Mouse (Mus musculus) liver, postnatal 0 days (tissue): ENCODE data around the gene Mxi1. TPM values are rescaled to one million over a fixed set of nuclear protein-coding genes. Genes with fewer than 3 reads are reported as not detected.
A peak's percentile ranks its signal among the peaks of the same experiment; 100 is the strongest.

ENCODE experiments used
- ATAC-seq: fragments of 200-750 bp; cut with Nextera tagmentation; 2 replicates; pipeline ENCODE4 v1.8.0; 2017; ENCODE audit warnings: mild to moderate bottlenecking, moderate library complexity
- DNase-seq: peaks from one replicate; pipeline ENCODE4 v3.0.0-alpha.2; 2016
- H3K27ac ChIP-seq: fragments of 300-500 bp; sonication (generic); 2 replicates; pipeline ENCODE4 v1.5.1; 2014; ENCODE audit warnings: antibody characterized with exemption, moderate library complexity, mild to moderate bottlenecking, low read depth
- H3K27me3 ChIP-seq: fragments of 300-500 bp; sonication (generic); 2 replicates; pipeline ENCODE4 v1.6.1; 2014; ENCODE audit warnings: low read length, control low read depth, mixed read lengths; ENCODE audit not compliant: insufficient read depth
- H3K36me3 ChIP-seq: fragments of 300-500 bp; sonication (generic); replicated peaks from 2 replicates; pipeline ENCODE4 v1.6.1; 2014; ENCODE audit warnings: mild to moderate bottlenecking, control low read depth, low read length, moderate library complexity, mixed read lengths; ENCODE audit not compliant: insufficient read depth
- H3K4me1 ChIP-seq: fragments of 300-500 bp; sonication (generic); 2 replicates; pipeline ENCODE4 v1.6.1; 2014; ENCODE audit warnings: antibody characterized with exemption, mild to moderate bottlenecking, control low read depth; ENCODE audit not compliant: insufficient read depth
- H3K4me2 ChIP-seq: fragments of 300-500 bp; sonication (generic); 2 replicates; pipeline ENCODE4 v1.6.1; 2014; ENCODE audit warnings: low read depth, mild to moderate bottlenecking, low read length, moderate library complexity, mixed read lengths
- H3K4me3 ChIP-seq: fragments of 300-500 bp; sonication (generic); 2 replicates; pipeline ENCODE4 v1.5.1; 2014; ENCODE audit warnings: low read depth, low read length
- H3K9ac ChIP-seq: fragments of 300-500 bp; sonication (generic); replicated peaks from 2 replicates; pipeline ENCODE4 v1.6.1; 2014; ENCODE audit warnings: mild to moderate bottlenecking, moderate library complexity
- H3K9me3 ChIP-seq: fragments of 300-500 bp; sonication (generic); 2 replicates; pipeline ENCODE4 v1.6.1; 2016; ENCODE audit warnings: mild to moderate bottlenecking, control low read depth, low read length, mixed read lengths
- CTCF ChIP-seq: sonication (generic); IDR thresholded peaks from 2 replicates; pipeline ENCODE4 v1.5.1; 2016; ENCODE audit warnings: antibody characterized with exemption, low read depth
- EP300 ChIP-seq: IDR thresholded peaks from 2 replicates; pipeline ENCODE4 v1.6.1; 2016; ENCODE audit warnings: antibody characterized with exemption, low read depth, mild to moderate bottlenecking
- WGBS: fragments of 180-500 bp; shearing (Covaris S2); extraction: QIAGEN DNeasy Blood & Tissue Kit; methylation state at CpG from one replicate; pipeline ENCODE4 v1.1.7; 2014; ENCODE audit not compliant: insufficient replicate concordance; 5-methylcytosine and 5-hydroxymethylcytosine counted together
- polyA plus RNA-seq: library from polyadenylated mRNA; unstranded; fragments of >200 nt; fragmentation: Nextera tagmentation; extraction: Ambion mirVana; gene quantifications from 2 replicates; pipeline ENCODE4 v1.2.1, GENCODE M21; 2015

Mxi1 gene
- polyA plus RNA-seq, 1 experiment from 2014 or later = 24.5 TPM

DNA sequence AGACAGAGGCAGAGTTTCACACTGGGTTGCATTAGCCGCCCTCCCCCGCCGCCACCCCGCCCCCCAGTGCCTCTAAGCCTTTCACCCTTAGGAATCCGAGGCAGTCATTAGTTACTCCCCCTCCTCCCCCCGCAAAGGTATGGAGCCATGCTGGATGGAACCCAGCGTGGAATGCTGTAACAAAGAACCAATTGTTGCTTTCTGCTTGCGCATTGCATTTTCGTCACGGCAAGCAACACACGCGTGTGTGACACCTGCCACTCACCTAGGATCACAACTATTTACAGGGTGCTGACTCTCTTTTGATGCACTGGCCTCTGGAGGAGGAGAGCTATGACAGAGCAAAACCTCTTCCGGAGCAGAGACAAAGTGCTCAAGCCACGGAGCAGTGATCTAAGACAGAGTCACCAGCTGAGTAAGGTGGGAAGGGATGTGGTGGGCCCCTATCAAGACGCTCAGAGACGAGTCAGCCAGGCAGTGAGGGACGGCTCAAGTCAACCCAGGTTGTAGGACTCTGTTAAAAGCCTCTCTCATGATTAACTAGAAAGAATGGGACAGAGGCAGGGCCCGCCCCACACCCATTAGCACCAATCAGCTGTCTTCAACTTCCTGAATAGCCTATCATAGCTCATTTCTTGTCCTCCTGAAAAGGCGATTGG, 110.7 kb downstream of the Mxi1 start:
- Histone ChIP-seq H3K9ac (peak overlapping the region; percentile 48; the same call in 1 of the 2 replicates), H3K4me3 (peak overlapping the region; percentile 35), H3K4me1 (peaks cover 28% of the 10 kb centered on the region), H3K9me3 (no peaks in the 10 kb centered on the region), H3K27me3 (0 out of 2 replicates have a peak, but pooled peaks cover 3% of the 10 kb centered on the region), H3K4me2 (peak overlapping the region; percentile 71), H3K36me3 (no peaks in the 10 kb centered on the region), H3K27ac (peak overlapping the region; percentile 58; the same call in 1 of the 2 replicates)
- peak; percentile 70 for DNase-seq
- ATAC-seq = peak; percentile 77
- WGBS = 5% methylated on average over 19 of the region's 19 CpGs
- TF ChIP-seq CTCF (no peak), EP300 (no peak)

DNA sequence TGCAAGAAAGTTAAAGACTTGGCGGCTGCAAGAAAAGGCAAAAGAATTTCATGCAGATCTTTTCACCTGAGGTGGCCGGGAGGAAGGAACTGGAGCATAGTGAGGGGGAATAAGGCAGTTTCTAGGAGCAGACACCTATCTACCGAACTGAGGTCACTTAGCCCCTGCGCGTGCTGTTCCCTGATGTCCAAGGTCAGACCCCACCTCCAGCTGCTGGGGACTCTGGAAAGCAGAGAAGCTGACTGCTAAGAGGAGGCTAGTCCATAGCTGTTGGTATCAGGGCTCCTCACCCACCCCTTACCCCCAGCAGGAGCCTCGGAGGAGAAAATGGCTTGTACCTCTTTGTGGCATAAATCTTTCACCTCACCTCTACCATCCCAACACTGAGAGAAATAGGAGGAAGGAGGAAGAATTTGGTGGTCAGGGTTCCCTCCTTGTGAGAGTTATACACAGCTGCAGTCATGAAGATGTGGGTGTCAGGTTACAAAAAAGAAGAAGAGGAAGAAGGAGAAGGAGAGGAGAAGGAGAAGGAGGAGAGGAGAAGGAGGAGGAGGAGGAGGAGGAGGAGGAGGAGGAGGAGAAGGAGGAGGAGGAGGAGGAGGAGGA, 111.4 kb downstream of the Mxi1 start:
- peak overlapping the region; percentile 58; the same call in 1 of the 2 replicates for H3K27ac ChIP-seq
- 3% methylated on average over 6 of the region's 6 CpGs for WGBS
- ATAC-seq (no peak), DNase-seq (no peak)
- H3K9ac ChIP-seq = peak overlapping the region; percentile 48; the same call in 1 of the 2 replicates
- peak overlapping the region; percentile 35 for H3K4me3 ChIP-seq
- H3K36me3 ChIP-seq = no peaks in the 10 kb centered on the region
- peaks cover 29% of the 10 kb centered on the region for H3K4me1 ChIP-seq
- TF ChIP-seq CTCF = no peak
- TF ChIP-seq EP300 = peak; percentile 10; the same call in 1 of the 2 replicates
- H3K27me3 ChIP-seq = 0 out of 2 replicates have a peak, but pooled peaks cover 3% of the 10 kb centered on the region
- no peaks in the 10 kb centered on the region for H3K9me3 ChIP-seq
- peak overlapping the region; percentile 71 for H3K4me2 ChIP-seq

DNA sequence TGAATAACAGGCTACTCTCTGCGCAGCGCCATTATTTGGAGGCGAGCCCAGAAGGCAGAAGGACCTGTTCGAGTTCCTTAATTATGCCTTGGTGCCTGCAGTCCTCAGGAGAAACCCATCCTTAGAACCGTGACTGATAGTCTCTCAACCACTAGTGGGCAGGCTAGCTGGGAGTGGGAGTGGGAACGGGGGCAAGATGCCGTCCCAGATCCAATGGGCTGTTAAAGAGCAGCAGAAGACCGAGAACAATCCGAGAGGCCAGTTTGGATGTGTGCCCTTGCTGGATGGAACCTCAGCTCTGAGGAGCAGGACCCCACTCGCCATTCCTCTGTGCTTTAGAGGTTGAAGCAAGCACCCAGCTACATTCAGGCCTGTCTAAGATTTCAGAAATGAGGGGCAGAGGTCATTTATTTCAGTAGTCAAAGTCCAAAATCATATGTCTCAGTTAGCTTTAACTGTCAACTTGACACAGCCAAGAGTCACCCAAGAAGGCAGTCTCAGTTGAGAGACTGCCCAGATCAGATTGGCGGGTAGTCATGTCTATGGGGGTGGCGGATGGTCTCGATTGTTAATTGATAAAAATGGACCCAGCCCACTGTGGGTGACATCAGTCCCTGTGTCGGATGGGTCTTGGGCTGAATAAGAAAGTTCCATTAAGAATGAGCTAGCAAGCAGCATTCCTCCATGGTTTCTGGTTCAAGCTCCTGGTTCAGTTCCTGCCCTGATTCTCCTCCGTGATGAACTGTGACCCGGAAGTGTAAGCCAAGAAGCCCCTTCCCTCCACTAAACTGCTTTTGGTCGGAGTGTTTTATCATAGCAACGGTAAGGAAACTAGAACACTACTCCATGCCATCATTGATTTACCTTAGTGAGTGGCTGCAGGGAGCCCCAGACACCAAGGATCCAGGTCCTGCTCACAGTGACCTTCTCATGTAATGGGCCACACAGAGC, 112.3 kb downstream of the Mxi1 start:
- H3K27me3 ChIP-seq = 0 out of 2 replicates have a peak, but pooled peaks cover 3% of the 10 kb centered on the region
- H3K36me3 ChIP-seq = no peaks in the 10 kb centered on the region
- H3K4me2 ChIP-seq = peak overlapping the region; percentile 42; the same call in 1 of the 2 replicates
- peak overlapping the region; percentile 79; the same call in 1 of the 2 replicates for H3K27ac ChIP-seq
- ATAC-seq (no peak), DNase-seq (no peak)
- no peak for TF ChIP-seq EP300
- TF ChIP-seq CTCF = no peak; the same call in 1 of the 2 replicates
- 49% methylated on average over 18 of the region's 18 CpGs for WGBS
- no peaks in the 10 kb centered on the region for H3K9me3 ChIP-seq
- H3K4me3 ChIP-seq = no peak overlapping the region
- H3K9ac ChIP-seq = no peak overlapping the region
- peaks cover 29% of the 10 kb centered on the region for H3K4me1 ChIP-seq

DNA sequence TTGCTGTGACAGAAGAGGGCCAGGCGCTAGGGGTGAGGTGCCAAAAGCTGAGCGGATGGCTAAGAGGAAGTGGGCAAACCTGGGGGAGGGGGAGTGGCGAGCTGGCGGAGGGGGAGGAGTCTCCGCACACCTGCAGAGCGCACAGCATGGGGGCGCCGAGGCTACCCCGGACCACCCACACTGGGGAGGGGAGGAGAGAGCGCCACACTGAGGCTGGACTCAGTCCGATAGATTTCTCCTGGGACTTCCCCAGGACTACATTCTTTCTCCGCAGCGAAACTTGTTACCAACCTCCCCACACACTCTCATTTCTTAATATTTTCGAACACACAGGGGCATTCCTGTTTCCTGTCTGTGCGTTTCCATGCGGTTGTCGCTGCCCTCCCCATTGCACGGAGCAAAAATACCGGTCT, 113.0 kb downstream of the Mxi1 start:
- TF ChIP-seq EP300 = no peak
- no peak; the same call in 1 of the 2 replicates for TF ChIP-seq CTCF
- peak; percentile 31 for ATAC-seq
- 9% methylated on average over 19 of the region's 19 CpGs for WGBS
- DNase-seq = peak; percentile 68
- no peaks in the 10 kb centered on the region for H3K9me3 ChIP-seq
- H3K9ac ChIP-seq = no peak overlapping the region
- H3K27me3 ChIP-seq = 0 out of 2 replicates have a peak, but pooled peaks cover 3% of the 10 kb centered on the region
- no peaks in the 10 kb centered on the region for H3K36me3 ChIP-seq
- H3K4me2 ChIP-seq = peak overlapping the region; percentile 42
- peak overlapping the region; percentile 79; the same call in 1 of the 2 replicates for H3K27ac ChIP-seq
- H3K4me1 ChIP-seq = peaks cover 29% of the 10 kb centered on the region
- H3K4me3 ChIP-seq = no peak overlapping the region

DNA sequence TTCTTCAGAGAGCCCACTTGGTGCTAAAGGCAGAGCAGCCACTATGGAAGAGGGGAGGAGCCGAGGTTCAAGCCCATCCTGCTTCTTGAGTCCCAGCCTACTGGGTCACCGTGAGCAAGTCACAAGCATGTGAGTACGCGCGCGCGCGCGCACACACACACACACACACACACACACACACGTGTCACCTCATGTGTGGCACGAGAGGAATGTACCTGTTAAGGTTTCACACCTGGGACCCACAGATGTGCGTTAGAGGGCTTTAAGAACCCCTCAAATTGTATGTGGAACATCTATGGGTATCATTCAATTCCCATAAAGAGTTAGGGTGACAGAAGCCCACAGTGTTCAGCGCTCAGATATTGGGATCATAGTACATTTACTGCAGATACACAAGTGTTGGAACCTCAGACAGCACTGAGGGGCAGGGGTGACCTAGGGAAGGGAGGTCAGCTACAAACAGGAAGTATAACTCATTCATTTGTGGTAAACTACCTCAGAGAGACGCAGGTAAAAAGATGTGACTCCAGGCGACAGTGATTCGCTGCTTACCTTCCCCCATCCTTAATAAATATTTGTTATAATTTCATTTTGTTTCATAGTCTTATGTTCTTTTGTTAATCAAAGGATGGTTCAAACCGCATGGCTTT, 113.6 kb downstream of the Mxi1 start:
- H3K9ac ChIP-seq = no peak overlapping the region
- peak overlapping the region; percentile 42 for H3K4me2 ChIP-seq
- H3K27ac ChIP-seq = peak overlapping the region; percentile 79
- H3K36me3 ChIP-seq = no peaks in the 10 kb centered on the region
- peaks cover 29% of the 10 kb centered on the region for H3K4me1 ChIP-seq
- 31% methylated on average over 17 of the region's 17 CpGs for WGBS
- no peak for DNase-seq
- 0 out of 2 replicates have a peak, but pooled peaks cover 3% of the 10 kb centered on the region for H3K27me3 ChIP-seq
- no peak for TF ChIP-seq CTCF
- no peak for TF ChIP-seq EP300
- no peaks in the 10 kb centered on the region for H3K9me3 ChIP-seq
- 0 out of 2 replicates have a peak, but pooled peaks have one; percentile 14 for ATAC-seq
- no peak overlapping the region for H3K4me3 ChIP-seq
